Mouse (Mus musculus) left cerebral cortex, postnatal 36 days (tissue): ENCODE measurements around the gene Olfr1449. TPM values are rescaled to one million over a fixed set of nuclear protein-coding genes. Genes with fewer than 3 reads are reported as not detected.
"Not testable (repeated sequence)": the region's sequence is repeated elsewhere in the genome, so short reads cannot be mapped to it uniquely, and the experiment has no call there.

Source experiments
- DNase-seq, 2 experiments: peaks; one replicate each; pipeline ENCODE4 v3.0.0; 2021 to 2022; ENCODE audit warnings: low spot score in 2 of 2, mixed read lengths in 1 of 2
- intact Hi-C: fragments of 180-260 bp; cut with DNase I; formaldehyde crosslinking; loops from one replicate; pipeline ENCODE4 v1.15.1; 2025
- total RNA-seq, 2 experiments: library from RNA; stranded (reverse); gene quantifications; 2 replicates each; pipeline ENCODE4 v1.2.3; 2021

The Olfr1449 gene
- total RNA-seq: not detected

GRCm38 (mm10) chr19:12930540-12930939, at the start of gene Olfr1449:
Gene Olfr1449 (plus strand): TSS chr19:12930840.
- no peak for DNase-seq
- intact Hi-C loops: no loop called here

DNA sequence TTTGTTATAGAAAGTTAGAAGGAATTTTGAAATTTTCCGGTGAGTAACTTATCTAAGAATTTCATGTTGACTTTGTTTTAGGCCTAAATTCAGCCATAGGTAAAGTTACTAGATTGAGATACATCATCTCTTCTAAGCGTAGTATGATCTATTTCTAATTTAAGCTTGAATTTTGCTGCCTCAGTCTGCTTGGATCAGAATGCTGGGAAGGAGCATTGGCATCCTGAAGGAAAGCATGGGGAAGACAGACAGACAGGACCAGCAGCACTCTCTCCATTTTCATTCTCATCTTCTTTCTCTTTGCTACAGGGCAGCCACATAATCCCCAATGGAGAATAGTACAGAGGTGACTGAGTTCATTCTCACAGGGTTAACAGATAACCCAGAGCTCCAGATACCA, 47.1 kb upstream of the Olfr1449 start, which contains the start of gene Olfr1445:
Gene Olfr1445, plus strand, starts transcription at position 301 of the 400 bp plus-strand sequence.
- DNase-seq: no peak
- intact Hi-C loops: no loop called here

- intact Hi-C loops: no loop called here
- DNase-seq: no peak
Measured at GRCm38 (mm10) chr19:12893424-12893823, 37.2 kb upstream of the Olfr1449 start, which contains the start of gene Olfr1446. Gene Olfr1446 (minus strand): TSS chr19:12893524.

DNA sequence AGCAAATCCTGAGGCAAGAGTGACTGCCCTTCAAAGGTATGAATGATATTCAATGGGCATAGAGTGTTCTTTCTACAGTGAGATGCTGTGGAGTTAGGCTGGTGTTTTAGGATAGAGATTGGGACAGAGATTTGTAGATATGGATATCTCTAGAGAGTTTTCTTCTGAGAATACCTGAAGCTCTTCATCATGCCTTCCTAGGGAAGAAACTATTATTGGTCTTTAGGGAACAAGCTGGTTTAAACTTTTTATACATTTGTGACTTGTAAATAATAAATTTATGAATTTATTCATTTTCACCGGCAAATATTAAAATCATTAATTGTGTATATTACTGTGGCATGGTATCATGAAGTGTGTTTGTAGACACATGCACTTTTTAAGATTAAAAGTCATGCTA, 27.0 kb upstream of the Olfr1449 start, which contains the start of gene Olfr1447:
Gene Olfr1447, minus strand, starts transcription at position 101 of the 400 bp plus-strand sequence.
- DNase-seq: no peak
- intact Hi-C loops: no loop called here

DNA sequence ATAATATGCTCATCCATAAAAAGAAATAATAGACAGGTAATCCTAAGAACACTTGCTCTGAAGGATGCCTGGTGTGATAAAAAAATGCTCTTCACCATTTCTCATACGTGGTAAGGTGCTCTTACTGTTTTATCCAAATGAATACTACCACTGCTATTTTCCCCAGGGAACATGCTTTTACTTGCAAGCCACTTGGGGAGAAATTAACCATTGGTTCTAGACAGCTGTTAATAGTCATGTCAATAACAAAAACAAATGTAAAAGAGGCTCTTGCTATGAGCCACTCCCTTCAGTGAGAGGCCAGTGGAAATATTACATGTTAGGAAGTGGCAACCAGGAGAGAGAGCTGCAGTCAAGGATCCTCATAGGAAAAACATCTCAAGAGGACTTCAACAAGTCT, 6.3 kb upstream of the Olfr1449 start, which contains the start of gene Olfr1448:
Gene Olfr1448, minus strand, starts transcription at position 101 of the 400 bp plus-strand sequence.
- intact Hi-C loops: no loop called here
- no peak for DNase-seq

GRCm38 (mm10) chr19:12949958-12950357, 19.3 kb downstream of the Olfr1449 start, which contains the start of gene Olfr1450:
Gene Olfr1450 (plus strand): TSS chr19:12950258.
- DNase-seq: no peak
- intact Hi-C loops: no loop called here

DNA sequence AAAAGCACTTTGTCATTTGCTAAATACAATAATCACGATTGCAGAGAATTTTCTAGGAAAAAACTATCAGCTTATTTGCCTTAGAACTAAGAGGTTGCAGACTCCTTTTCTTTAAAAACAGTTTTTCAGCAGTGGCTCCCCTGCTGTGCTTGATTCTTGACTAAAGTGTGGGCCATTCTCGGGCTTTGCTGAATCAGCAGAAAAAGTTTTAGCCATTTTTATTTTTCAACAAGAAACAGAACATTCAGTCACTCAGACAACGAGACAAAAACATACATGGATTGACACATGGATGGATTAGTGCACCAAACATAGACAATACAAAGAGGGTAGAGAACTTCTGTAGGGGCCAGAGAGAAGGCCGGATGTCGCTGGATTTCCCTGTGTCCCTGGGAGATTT, 39.4 kb downstream of the Olfr1449 start:
- DNase-seq, intact Hi-C loops: not testable (repeated sequence)

Other genes with a start within 250 kb of the Olfr1449 start
- gene Keg1, start 235.1 kb upstream of the Olfr1449 start, total RNA-seq: not detected
- 1 to 10 TPM; 2.6 to 3.9 TPM for gene Cntf, start 165.2 kb upstream of the Olfr1449 start, total RNA-seq
- gene Zfp91, start 134.7 kb upstream of the Olfr1449 start, total RNA-seq: 10 to 100 TPM; 94.2 to 95.2 TPM
- gene Lpxn, start 134.6 kb upstream of the Olfr1449 start, total RNA-seq: 1 to 10 TPM; 1.2 to 1.6 TPM
- gene Gm5244, start 84.2 kb upstream of the Olfr1449 start, total RNA-seq: not detected
- not detected for gene Olfr1444, start 73.6 kb upstream of the Olfr1449 start, total RNA-seq
- not detected for gene Olfr1445, start 47.0 kb upstream of the Olfr1449 start, total RNA-seq
- gene Olfr1446, start 37.3 kb upstream of the Olfr1449 start, total RNA-seq: not detected
- gene Olfr1447, start 27.1 kb upstream of the Olfr1449 start, total RNA-seq: not detected
- gene Olfr1448, start 6.4 kb upstream of the Olfr1449 start, total RNA-seq: not detected
- not detected for gene Olfr1450, start 19.4 kb downstream of the Olfr1449 start, total RNA-seq
- not detected for gene Olfr1451, start 64.2 kb downstream of the Olfr1449 start, total RNA-seq
- not detected for gene Olfr1453, start 97.5 kb downstream of the Olfr1449 start, total RNA-seq
- gene Olfr1454, start 129.8 kb downstream of the Olfr1449 start, total RNA-seq: not detected
- not detected for gene Olfr1457, start 167.1 kb downstream of the Olfr1449 start, total RNA-seq
- gene Olfr1458, start 175.9 kb downstream of the Olfr1449 start, total RNA-seq: not detected
- under 1 TPM; 0.07 to 0.27 TPM for gene Olfr1459, start 218.7 kb downstream of the Olfr1449 start, total RNA-seq
- gene Olfr1461, start 232.2 kb downstream of the Olfr1449 start, total RNA-seq: not detected